Mouse (Mus musculus): ENCODE measurements at regions not wholly inside any gene's neighbourhood (a gene's known extent, or its start where the extent isn't known, plus 50 kb on each side); places are given as distances from the start of the nearest gene placed in this dataset.

GRCm38 (mm10) chr2:133791031-133791430 is 239.1 kb downstream of the Bmp2 start:
- TF ChIP-seq MAFK (IDR thresholded peaks at IDR 0.05; ENCODE audit: insufficient read depth, low read depth, low read length) (no peak), HCFC1 (IDR thresholded peaks at IDR 0.05; ENCODE audit: borderline replicate concordance, insufficient read depth, low read length) (no peak), CHD2 (IDR thresholded peaks at IDR 0.05; ENCODE audit: low read depth, low read length) (no peak), ZC3H11A (IDR thresholded peaks at IDR 0.05; ENCODE audit: borderline replicate concordance, low read depth, low read length) (no peak)

All from ES-E14 (cell line).